Mouse (Mus musculus) kidney, postnatal 4 days (tissue): Measurements from ENCODE around the gene Scoc.
A peak's percentile ranks its signal among the peaks of the same experiment; 100 is the strongest.

Experiments used
- DNase-seq, 2 experiments: peaks; one replicate each; pipeline ENCODE4 v3.0.0; 2021; ENCODE audit warnings: mixed read lengths in 2 of 2

The Scoc gene

GRCm38 (mm10) chr8:83396680-83397079, 61.5 kb downstream of the Scoc start:
- DNase-seq = no peak

- no peak for DNase-seq
Measured at GRCm38 (mm10) chr8:83394325-83394724, 63.9 kb downstream of the Scoc start.

GRCm38 (mm10) chr8:83392521-83392920, 65.7 kb downstream of the Scoc start:
- DNase-seq = no peak

- no peak for DNase-seq
Measured at GRCm38 (mm10) chr8:83390006-83390701, 68.0 kb downstream of the Scoc start.

- peak; percentile 78 to 83 for DNase-seq
Measured at GRCm38 (mm10) chr8:83389316-83390005, 68.7 kb downstream of the Scoc start, which contains the start of gene Clgn. TSS of gene Clgn (plus strand) at chr8:83389867.

- no peak for DNase-seq
Measured at GRCm38 (mm10) chr8:83382850-83383249, 75.3 kb downstream of the Scoc start.

GRCm38 (mm10) chr8:83381016-83381415, 77.2 kb downstream of the Scoc start:
- DNase-seq = no peak

GRCm38 (mm10) chr8:83380141-83380540, 78.0 kb downstream of the Scoc start:
- no peak for DNase-seq
